Mouse (Mus musculus) liver, embryonic 15.5 days (tissue): ENCODE measurements around the gene Cyp11a1. TPM values are rescaled to one million over a fixed set of nuclear protein-coding genes. Genes with fewer than 3 reads are reported as not detected.

Experiments
- ATAC-seq: fragments of 200-750 bp; cut with Nextera tagmentation; 2 replicates; pipeline ENCODE4 v1.8.0; 2017; ENCODE audit warnings: moderate number of reproducible peaks, mild to moderate bottlenecking, moderate library complexity; ENCODE audit not compliant: insufficient read depth
- H3K27ac ChIP-seq: fragments of 300-500 bp; sonication (generic); replicated peaks from 2 replicates; pipeline ENCODE4 v1.5.1; 2015; ENCODE audit warnings: mild to moderate bottlenecking, inconsistent platforms
- H3K27me3 ChIP-seq: fragments of 300-500 bp; sonication (generic); 2 replicates; pipeline ENCODE4 v1.6.1; 2015; ENCODE audit warnings: mild to moderate bottlenecking, inconsistent platforms
- H3K36me3 ChIP-seq: fragments of 300-500 bp; sonication (generic); replicated peaks from 2 replicates; pipeline ENCODE4 v1.6.1; 2015; ENCODE audit warnings: moderate library complexity, mild to moderate bottlenecking, inconsistent platforms
- H3K4me1 ChIP-seq: fragments of 300-500 bp; sonication (generic); replicated peaks from 2 replicates; pipeline ENCODE4 v1.6.1; 2015; ENCODE audit warnings: inconsistent platforms
- H3K4me2 ChIP-seq: fragments of 300-500 bp; sonication (generic); 2 replicates; pipeline ENCODE4 v1.6.1; 2015; ENCODE audit warnings: moderate library complexity, mild to moderate bottlenecking, inconsistent platforms
- H3K4me3 ChIP-seq: fragments of 300-500 bp; sonication (generic); replicated peaks from 2 replicates; pipeline ENCODE4 v1.5.1; 2015; ENCODE audit warnings: mild to moderate bottlenecking, inconsistent platforms
- H3K9ac ChIP-seq: fragments of 300-500 bp; sonication (generic); 2 replicates; pipeline ENCODE4 v1.6.1; 2015; ENCODE audit warnings: moderate library complexity, mild to moderate bottlenecking, inconsistent platforms
- H3K9me3 ChIP-seq: fragments of 300-500 bp; sonication (generic); replicated peaks from 2 replicates; pipeline ENCODE4 v1.6.1; 2016; ENCODE audit warnings: inconsistent platforms
- WGBS: fragments of 180-500 bp; shearing (Covaris S2); methylation state at CpG from one replicate; pipeline ENCODE4 v1.1.7; 2015; ENCODE audit warnings: mixed read lengths; ENCODE audit not compliant: insufficient replicate concordance; 5-methylcytosine and 5-hydroxymethylcytosine counted together
- polyA plus RNA-seq: library from polyadenylated mRNA; unstranded; fragments of >200 nt; fragmentation: Nextera tagmentation; extraction: Ambion mirVana; gene quantifications from 2 replicates; pipeline ENCODE4 v1.2.1, GENCODE M21; 2015

The Cyp11a1 gene
- polyA plus RNA-seq, 1 experiment from 2014 or later, result 1.3 TPM

GRCm38 (mm10) chr9:58065532-58065931 lies 59.3 kb downstream of the Cyp11a1 start:
- 62% methylated on average over 6 of the region's 6 CpGs for WGBS
- Histone ChIP-seq H3K36me3 (no peaks in the 10 kb centered on the region), H3K4me1 (no peaks in the 10 kb centered on the region), H3K4me2 (no peak overlapping the region), H3K9me3 (no peaks in the 10 kb centered on the region), H3K27ac (no peak overlapping the region), H3K27me3 (peaks cover 15% of the 10 kb centered on the region), H3K9ac (no peak overlapping the region), H3K4me3 (no peak overlapping the region)
- ATAC-seq, result no peak

- Histone ChIP-seq H3K4me1 (no peaks in the 10 kb centered on the region), H3K9me3 (no peaks in the 10 kb centered on the region), H3K27ac (no peak overlapping the region), H3K36me3 (no peaks in the 10 kb centered on the region), H3K27me3 (peaks cover 12% of the 10 kb centered on the region), H3K9ac (no peak overlapping the region), H3K4me2 (no peak overlapping the region), H3K4me3 (no peak overlapping the region)
- 43% methylated on average over 6 of the region's 6 CpGs for WGBS
- ATAC-seq, result no peak
Measured at GRCm38 (mm10) chr9:58065977-58066730, 59.9 kb downstream of the Cyp11a1 start.

GRCm38 (mm10) chr9:58066731-58067095 lies 60.5 kb downstream of the Cyp11a1 start:
- Histone ChIP-seq H3K4me1 (no peaks in the 10 kb centered on the region), H3K9ac (no peak overlapping the region)

GRCm38 (mm10) chr9:58067546-58067945 lies 61.3 kb downstream of the Cyp11a1 start:
- H3K9me3 ChIP-seq, result no peaks in the 10 kb centered on the region
- 58% methylated on average over 3 of the region's 3 CpGs for WGBS
- no peaks in the 10 kb centered on the region for H3K4me1 ChIP-seq
- ATAC-seq, result no peak
- H3K4me2 ChIP-seq, result no peak overlapping the region
- no peak overlapping the region for H3K4me3 ChIP-seq
- no peak overlapping the region for H3K9ac ChIP-seq
- peaks cover 7% of the 10 kb centered on the region; the same call in 1 of the 2 replicates for H3K27me3 ChIP-seq
- no peaks in the 10 kb centered on the region for H3K36me3 ChIP-seq
- no peak overlapping the region for H3K27ac ChIP-seq

More at GRCm38 (mm10) chr9:58066731-58067095, 60.5 kb downstream of the Cyp11a1 start:
- H3K27me3 ChIP-seq, result peaks cover 7% of the 10 kb centered on the region; the same call in 1 of the 2 replicates
- no peak overlapping the region for H3K4me3 ChIP-seq
- no peaks in the 10 kb centered on the region for H3K36me3 ChIP-seq
- H3K4me2 ChIP-seq, result no peak overlapping the region
- no peak for ATAC-seq
- H3K27ac ChIP-seq, result no peak overlapping the region
- no peaks in the 10 kb centered on the region for H3K9me3 ChIP-seq
- 49% methylated on average over 6 of the region's 6 CpGs for WGBS

DNA sequence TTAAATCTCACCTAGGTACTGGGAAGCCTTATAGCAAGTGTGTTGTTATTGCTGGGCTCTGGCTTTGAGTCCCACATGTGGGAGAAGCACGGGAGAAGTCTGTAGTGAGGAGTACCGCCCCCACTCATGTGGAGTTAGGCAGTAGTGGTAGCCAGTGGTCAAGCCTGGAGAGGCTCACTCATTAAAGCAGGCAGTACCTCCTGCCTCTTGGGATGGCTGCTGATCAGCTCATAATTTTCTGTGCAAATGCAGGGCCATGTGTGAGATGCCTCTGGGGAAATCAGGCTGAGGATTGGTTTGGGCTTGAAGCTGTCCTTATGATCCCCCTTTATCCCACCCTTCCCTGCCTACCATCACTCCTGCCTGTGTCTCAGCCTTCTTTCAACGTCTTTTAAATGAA lies 68.3 kb downstream of the Cyp11a1 start:
- no peak for ATAC-seq
- Histone ChIP-seq H3K9me3 (no peaks in the 10 kb centered on the region), H3K36me3 (no peaks in the 10 kb centered on the region), H3K9ac (no peak overlapping the region), H3K27me3 (peaks cover 17% of the 10 kb centered on the region), H3K4me1 (no peaks in the 10 kb centered on the region), H3K4me3 (no peak overlapping the region), H3K4me2 (no peak overlapping the region), H3K27ac (no peak overlapping the region)
- 46% methylated on average over 3 of the region's 3 CpGs for WGBS

Other genes starting within 250 kb of the Cyp11a1 start
- gene Clk3, start 240.6 kb upstream of the Cyp11a1 start, polyA plus RNA-seq, result 105 and 129 TPM in 2 replicates
- 10.5 and 11.3 TPM in 2 replicates for gene Arid3b, start 169.6 kb upstream of the Cyp11a1 start, polyA plus RNA-seq
- gene Ubl7, start 95.4 kb upstream of the Cyp11a1 start, polyA plus RNA-seq, result 50.7 and 52.4 TPM in 2 replicates
- not detected in 2 replicates for gene Sema7a, start 66.3 kb upstream of the Cyp11a1 start, polyA plus RNA-seq
- gene Stra6, start 57.4 kb downstream of the Cyp11a1 start, polyA plus RNA-seq, result 0.15 TPM in 1 of 2 replicates, not detected in the other
- not detected in 2 replicates for gene Ccdc33, start 112.4 kb downstream of the Cyp11a1 start, polyA plus RNA-seq
- gene Islr, start 197.9 kb downstream of the Cyp11a1 start, polyA plus RNA-seq, result 4.2 and 4.5 TPM in 2 replicates
- 0.05 and 0.08 TPM in 2 replicates for gene Islr2, start 197.9 kb downstream of the Cyp11a1 start, polyA plus RNA-seq
- 19.3 and 22.0 TPM in 2 replicates for gene Pml, start 243.4 kb downstream of the Cyp11a1 start, polyA plus RNA-seq
- 4.1 and 5.0 TPM in 2 replicates for gene Stoml1, start 246.8 kb downstream of the Cyp11a1 start, polyA plus RNA-seq